Mouse (Mus musculus): ENCODE measurements at regions not wholly inside any gene's neighbourhood (a gene's known extent, or its start where the extent isn't known, plus 50 kb on each side); places are given as distances from the start of the nearest gene placed in this dataset.

DNA sequence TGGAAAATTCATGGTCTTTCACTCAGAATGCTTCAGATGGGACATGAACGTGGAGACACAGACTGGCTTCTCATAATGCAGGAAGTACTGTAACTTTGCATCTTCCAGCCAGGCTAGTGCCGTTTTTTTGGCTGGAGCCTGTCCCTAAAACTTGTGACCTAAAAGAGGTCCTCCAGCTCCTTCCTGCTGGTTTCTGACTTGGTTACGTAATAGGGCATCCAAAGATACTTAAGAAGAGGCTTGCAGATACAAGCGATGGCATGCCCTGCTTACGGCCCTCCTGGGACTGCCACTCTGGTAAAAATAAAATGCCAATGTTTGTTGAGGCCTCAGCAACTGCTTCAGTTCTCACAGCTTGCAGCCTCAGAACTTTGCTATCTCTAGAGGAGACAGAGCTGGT, 177.3 kb upstream of the Arl4c start:
- DNase-seq (ENCODE audit: low read depth, low spot score), result no peak

DNA sequence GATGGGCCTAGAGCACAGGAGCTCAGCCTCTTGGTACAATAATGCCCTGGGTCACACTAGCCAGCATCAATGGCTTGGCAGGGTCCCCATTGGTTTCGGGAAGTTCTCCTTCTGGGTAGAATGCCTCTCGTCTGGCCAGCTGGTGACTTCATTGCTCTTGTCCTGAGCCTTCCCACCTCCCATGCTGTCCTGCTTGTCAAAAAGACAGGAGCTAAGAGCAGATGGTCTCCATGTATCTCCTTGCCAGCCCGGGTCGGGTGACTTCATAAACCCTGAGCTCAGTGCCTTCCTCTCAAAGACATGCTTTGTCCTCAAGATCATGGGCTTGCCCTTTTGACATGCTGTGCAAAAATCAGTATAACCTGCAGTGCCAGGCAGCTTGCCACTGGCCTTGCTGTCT, 179.2 kb upstream of the Sh3bp4 start:
- DNase-seq (ENCODE audit: low read depth, low spot score), result no peak

DNA sequence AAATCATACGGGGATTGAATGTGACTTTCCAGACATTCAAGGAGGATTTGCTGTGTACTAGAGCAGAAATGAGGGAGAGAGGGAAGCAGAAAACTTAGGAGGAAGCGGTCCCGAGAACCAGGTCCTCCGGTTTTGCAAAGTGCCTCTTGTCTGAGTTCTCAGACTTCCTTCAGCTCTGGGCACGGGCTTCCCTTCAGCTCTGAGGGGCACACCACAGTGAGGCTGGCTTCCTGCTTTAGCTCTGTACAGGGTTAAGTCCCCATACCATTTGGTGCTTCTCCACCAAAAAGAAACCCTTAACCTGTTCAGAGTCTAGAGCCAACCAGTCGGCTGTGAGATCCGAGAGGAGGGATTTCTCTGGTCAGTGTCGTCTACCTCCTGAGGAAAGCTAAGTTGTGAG, 167.8 kb upstream of the Sh3bp4 start:
- no peak for DNase-seq (ENCODE audit: low read depth, low spot score)

DNA sequence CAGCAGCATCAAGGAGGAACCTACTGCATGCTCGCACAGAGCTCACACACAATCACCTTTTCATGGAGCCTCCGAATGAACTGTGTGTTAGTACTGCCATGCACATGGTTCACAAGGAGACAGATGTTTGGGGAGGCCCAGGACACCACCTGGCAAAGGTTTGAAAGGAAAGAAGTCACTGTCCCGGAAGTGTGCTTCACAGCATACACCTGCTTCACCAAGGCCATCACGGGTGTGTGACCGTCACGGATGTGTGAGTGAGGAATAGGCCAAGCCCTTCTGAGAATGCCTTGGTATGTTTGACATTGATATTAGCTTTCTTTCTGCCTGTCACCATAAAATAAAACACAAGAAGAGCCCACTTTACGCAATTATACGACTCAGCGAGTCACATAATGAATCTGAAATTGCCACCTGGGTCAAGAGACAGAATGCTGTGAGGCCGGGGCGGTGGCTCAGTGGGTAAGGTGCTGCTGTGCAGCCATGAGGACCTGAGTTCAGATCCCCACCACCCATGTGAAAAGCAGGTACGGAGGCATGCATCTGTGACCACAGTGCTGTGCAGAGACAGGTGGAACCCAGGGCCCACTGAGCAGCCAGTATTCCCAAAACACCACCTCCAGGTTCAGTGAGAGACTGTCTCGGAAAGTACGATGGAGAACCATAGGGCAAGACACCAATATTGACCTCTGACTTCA, 162.3 kb upstream of the Sh3bp4 start:
- no peak for DNase-seq (ENCODE audit: low read depth, low spot score)

DNA sequence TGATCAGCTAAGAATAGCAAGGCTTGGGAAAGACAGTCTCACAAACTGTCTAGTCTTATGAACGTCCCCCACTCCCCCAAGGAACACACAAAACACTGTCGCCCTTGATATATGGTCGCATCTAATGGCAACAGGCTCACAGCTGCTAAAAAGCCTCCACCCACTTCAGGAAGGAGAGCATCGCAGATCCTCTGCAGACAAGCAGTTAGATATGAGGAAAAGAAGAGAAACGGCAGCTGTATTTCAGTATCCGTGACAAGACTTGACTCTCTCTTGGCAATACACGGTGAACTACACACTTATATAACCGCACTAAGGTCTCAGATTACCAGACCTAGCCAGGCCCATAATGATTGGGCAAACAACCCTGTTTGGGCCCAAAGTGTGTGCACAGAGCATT, 161.5 kb upstream of the Sh3bp4 start:
- DNase-seq (ENCODE audit: low read depth, low spot score), result no peak

DNA sequence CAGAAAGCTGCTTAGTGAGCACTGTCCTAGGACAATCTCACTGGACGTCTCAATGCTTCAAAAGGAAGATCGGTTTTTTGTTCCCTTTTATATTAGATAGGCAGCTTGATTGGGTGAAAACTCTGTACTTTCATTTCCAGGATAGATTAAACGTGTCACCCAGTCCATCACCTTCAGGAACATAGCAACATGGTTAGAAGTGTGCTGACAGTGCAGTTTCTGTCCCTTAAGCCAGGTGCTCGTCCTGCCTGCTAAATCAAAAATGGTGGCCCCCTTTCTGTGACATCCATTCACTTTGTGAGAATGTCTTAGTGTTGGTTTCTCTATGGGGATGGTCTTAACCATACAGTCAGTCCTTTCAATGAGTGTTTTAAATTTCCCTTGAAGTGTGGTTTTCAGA, 160.9 kb upstream of the Sh3bp4 start:
- no peak for DNase-seq (ENCODE audit: low read depth, low spot score)

DNA sequence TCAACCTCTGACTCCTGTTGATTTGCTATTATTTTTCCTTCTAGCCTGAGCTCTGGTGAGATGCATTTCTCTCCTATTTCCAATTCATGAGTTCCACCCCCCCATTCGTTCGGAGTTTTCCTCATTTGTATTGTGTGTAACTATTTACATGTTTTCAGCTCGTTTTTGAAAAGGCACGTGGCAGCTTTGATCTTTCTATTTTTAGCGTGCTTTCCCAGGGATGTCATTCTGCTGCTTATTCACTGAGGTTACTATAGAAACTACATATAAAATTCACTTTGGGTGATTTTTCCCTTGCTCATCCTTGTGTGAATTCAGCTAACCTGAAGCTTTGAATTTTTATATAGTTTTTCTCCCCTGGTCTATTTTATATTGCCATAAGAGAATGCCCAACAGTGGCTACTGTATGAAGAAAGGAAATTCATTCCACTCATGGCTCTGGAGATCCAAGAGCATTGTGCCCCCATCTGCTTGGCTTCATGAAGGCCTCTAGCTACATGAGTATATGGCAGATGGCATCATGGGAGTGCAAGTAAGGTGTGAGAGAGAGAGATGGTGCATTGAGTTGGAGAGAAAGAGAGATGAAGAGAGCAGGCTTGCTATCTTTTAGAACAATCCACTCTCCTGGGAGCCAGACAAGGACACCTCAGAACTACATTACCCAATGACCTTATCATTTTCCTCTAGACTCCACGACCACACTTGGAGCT, 160.2 kb upstream of the Sh3bp4 start:
- DNase-seq (ENCODE audit: low read depth, low spot score), result no peak

DNA sequence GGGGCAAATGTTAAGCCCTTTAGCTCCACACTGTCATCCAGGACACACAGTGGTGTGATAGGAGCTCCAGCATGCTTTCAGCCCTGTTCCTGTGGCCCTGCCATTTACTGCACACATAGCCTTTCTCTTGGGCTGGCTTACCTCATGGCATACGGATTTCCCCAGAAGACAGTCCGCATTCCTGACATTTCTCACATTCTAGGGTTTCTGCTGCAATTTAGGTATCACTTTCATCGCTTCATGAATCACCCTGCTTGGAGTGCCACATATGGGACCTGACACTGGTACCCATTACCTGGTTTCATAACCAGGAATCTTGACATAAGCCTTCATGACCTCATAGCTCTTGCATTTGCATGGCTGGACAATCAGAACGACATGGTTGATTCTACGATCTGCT, 158.5 kb upstream of the Sh3bp4 start:
- DNase-seq (ENCODE audit: low read depth, low spot score), result no peak

DNA sequence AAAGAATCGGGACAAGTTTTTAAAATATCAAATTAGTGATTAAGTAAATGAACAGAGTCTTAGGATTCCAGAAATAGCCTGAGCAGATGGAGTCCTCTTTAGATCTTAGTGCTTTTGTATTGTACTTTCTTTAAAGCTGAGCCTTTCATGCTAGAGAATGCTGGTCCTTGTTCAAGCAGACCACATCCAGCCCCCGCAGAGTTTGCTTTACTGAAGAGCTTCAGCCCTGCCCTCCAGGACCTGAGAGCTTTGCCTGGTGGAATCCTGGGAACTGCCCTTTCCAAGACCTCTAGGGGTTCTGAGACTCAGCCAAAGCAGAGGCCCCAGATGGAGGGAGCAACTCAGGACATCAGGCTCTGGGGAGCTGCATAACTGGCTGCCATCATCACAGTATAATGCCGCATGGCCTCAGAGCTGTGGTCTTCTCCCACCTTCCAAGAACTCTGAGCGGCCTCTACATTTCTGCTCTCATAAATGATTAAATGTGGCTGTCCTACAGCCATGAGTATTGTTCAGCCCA, 153.6 kb upstream of the Sh3bp4 start:
- DNase-seq (ENCODE audit: low read depth, low spot score), result no peak

DNA sequence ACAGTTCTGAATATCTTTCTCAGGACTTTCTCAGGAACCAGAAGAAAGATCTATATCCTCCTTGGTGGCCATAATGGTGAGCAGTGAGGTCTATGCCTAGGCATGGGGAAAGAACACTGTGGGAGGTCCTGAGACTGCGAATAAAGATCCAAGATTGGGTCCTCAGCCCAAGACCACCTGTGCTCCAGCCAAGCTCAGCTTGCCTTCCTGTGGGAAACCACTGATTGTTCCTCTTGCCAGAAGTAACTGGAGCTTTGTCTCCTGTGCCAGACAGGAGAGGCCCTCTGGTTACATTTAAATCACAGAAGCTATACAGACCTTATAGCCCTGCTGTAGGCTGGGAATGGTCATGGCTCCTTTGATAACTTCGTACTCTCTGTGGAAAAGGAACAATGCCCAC, 148.8 kb upstream of the Sh3bp4 start:
- no peak for DNase-seq (ENCODE audit: low read depth, low spot score)

DNA sequence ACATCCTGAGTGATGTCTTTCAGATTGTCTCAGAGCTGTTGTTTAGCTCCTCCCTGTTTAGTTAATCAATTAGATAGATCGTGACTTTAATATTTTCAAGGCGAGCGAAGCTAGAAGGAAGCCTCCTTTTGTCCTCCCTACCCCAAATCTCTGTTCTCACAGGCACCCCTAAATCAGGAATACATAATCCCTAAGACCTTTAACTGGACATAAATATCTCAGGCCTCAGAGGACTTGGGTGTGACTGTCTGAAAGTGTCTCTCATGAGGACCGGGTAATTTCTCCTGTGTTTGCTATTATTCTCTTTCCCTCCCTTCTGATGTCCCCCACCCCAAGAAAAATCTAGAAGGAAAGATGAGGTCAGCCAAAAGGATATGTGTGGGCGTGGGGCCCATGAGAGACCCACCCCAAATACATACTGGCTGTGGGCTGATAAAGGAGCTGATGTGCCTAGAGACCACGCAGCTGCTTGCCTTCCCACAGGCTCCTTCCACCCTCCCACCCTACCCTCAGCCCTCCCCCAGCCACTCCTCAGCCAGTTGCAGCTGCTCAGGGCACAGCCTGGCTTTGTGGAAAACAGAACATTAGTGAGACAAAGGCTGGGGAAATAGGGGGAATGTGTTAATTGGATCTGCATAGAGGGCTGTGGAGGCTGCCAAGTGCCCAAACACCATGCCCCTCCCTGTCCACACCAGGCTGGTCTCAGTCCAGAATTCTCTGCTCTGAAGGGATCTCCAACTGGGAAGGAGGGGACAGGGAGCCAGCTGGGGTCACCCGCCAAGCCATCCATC, 146.2 kb upstream of the Sh3bp4 start:
- DNase-seq (ENCODE audit: low read depth, low spot score), result no peak

DNA sequence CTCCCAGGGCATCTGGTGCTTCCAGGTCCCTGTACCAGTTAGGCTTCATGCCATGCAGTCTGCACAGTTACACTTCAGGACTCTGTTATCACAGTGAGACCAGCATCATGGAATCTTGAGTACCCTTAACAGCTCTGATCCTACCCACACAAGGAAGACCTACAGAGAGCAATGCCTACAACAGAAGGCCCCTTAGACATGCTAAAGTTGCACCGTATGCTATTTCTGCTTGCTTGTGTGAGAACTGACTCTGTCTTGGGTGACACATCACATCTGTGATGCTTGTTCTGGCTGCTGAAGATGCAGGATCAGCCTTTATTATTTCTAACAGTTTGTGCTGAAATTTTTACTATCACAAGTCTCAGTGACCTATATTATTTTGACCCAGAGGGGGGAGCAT, 135.0 kb upstream of the Sh3bp4 start:
- DNase-seq (ENCODE audit: low read depth, low spot score), result no peak

DNA sequence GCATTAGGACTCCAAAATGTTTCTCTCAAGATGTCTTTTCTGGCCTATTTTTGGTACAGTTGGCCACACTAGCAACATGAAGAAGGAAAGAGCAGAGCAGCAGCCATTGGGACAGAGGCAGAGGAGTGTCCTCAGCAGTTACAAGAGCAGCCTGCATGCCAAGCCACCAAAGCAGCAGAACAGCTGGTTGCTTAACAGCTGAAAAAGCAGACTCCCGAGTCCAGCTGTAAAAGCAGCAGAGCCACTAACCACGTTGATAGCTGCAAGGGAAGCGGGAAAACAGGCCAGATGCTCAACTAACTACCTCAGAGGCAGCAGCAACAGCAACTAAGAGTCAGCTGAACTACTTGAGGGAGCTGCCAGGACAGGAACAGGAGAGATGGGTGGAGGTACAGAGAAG, 134.4 kb upstream of the Sh3bp4 start:
- DNase-seq (ENCODE audit: low read depth, low spot score), result no peak

DNA sequence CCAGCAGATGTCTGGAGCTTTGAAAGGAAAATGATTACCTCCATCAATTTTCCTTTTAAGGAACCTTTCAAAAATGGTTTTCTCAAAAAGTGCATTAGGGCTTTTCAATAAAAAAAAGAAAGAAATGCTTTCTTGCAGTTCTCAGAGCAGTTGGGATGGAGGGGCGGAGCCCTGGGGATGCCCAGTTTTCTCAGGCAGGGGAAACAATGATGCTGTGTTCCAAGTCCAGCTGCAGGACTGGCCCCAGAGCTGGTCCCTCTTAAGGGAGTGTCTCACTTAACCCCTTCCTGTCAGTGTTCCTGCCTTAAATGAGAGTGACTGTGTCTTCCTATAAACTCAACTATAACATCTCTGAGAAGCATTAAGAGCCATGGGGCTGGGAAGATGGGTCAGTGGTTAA, 132.9 kb upstream of the Sh3bp4 start:
- DNase-seq (ENCODE audit: low read depth, low spot score), result no peak

DNA sequence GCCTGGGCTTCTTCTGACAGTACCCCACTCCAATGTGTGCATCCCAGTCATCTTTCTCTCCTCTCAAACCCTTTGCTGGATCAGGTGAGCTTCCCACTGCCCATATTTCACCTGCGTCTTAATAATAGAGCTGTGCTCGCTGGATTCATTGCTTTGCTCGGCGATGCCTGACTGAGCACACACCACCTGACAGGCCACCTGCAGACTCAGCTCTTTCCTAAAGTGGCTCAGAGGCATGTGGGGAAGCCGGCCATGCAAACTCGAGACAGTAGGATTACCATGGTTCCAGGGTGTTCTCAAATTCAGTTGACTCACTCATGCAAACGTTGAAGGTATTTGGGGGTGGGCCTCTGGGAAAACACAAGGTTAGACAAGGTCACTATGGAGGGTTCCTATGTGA, 131.8 kb upstream of the Sh3bp4 start:
- no peak for DNase-seq (ENCODE audit: low read depth, low spot score)

DNA sequence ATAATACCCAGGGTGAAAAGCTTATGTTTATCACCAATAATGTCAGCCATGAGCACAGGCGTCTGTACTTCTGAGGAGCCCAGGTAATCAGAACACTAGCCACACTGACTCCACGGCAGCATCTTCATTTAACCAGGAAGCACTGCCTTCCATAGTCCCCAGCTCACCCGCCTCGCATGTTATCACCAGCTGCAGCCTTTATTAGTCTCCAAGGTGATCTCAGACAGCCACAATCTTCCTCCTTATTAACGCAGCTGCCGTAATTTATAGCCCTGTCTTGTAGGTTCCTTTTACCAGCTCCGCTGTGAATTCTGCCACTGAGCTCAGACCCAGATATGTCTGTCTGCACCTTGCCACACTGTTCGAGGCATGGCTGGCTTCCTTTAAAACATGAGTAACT, 127.2 kb upstream of the Sh3bp4 start:
- no peak for DNase-seq (ENCODE audit: low read depth, low spot score)

DNA sequence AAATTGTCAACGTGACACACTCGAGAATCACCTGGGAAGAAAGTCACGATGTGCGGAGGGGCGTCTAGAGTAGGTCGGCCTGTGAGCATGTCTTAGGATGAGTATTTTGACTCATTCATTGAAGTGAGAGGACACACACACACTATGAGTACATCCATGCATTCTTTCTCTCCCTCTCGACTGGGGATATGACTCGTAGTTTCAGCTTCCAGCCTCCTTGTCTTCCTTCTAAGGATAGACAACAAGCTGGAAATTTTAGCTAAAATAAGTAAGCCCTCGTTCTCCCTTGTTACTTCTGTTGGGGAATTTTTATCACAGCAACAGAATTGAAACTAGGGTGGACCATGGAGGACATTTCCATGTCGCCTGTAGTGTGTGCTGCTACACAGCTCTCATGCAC, 124.3 kb upstream of the Sh3bp4 start:
- no peak for DNase-seq (ENCODE audit: low read depth, low spot score)

DNA sequence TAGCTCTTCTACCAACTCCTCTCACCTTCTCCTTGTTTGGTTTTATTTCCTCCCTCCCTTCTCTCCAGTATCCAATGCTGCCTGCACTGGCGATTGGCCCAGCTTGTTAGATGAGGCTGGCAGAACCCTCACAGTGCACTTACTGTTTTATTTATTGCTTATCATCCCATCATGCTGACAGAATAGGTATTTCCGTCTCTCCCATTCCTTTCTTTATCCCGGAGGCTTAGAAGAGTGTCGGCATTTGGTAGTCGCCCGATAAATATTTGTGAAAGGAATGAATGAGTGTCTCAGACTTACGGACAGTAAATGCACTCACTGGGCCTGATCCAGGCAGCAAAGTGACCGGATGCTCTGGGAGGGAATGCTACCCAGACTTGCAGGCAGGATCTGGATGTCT, 123.8 kb upstream of the Sh3bp4 start:
- no peak for DNase-seq (ENCODE audit: low read depth, low spot score)

DNA sequence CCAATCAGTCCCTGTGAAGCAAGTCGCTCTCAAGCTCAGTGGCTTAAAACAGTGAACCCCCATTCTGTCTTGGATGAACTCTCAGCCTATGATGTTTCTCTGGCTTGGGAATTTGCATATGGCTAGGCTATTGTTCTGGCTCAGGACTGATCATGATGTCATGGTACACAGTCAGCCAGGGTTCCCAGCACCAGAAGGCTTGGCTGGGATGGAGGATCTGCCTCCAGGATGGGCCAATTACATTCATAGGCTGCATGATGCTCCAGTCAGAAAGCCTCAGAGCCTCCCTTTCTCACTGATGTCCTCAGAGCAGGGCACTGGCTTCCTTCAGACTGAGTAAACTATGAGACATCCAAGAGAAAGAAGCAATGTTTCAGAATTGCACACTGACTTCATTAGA, 120.3 kb upstream of the Sh3bp4 start:
- no peak for DNase-seq (ENCODE audit: low read depth, low spot score)

DNA sequence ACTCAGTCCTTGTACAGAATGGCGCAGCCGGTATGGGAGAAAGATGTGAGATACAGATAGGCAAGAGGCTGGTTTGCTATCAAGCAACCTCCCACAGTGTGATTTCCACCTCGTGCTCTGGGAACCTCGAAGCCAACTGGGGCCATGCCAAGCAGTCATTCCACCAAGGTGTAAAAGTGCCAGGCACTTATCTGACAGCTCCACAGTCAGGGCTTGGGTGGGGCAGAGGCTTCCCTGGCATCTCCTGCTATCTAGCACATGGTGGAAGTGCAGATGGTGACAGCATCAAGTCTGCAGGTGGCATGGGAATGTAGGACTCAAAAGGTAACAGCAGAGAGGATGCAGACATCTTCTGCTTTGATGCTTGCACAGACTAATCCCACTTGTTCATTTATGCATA, 116.7 kb upstream of the Sh3bp4 start:
- DNase-seq (ENCODE audit: low read depth, low spot score), result no peak

DNA sequence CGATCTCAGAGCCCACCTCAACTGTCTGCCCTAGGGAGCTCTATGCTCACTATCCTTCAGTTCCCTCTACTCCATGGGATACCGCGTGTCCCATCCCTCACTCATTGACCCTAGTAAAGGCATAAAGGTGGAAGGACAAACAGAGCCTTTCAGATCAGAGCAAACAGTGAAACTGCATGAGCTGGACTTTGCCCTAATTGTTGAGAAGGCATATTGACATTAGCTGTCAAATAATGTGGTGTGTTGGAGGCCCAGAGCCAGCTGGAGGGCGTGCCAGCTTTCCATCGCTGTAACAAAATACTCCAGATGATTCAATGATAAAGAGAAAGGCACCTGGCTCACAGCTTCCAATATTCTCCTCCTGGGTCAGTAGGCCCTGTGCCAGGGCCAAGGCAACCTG, 115.4 kb upstream of the Sh3bp4 start:
- no peak for DNase-seq (ENCODE audit: low read depth, low spot score)

DNA sequence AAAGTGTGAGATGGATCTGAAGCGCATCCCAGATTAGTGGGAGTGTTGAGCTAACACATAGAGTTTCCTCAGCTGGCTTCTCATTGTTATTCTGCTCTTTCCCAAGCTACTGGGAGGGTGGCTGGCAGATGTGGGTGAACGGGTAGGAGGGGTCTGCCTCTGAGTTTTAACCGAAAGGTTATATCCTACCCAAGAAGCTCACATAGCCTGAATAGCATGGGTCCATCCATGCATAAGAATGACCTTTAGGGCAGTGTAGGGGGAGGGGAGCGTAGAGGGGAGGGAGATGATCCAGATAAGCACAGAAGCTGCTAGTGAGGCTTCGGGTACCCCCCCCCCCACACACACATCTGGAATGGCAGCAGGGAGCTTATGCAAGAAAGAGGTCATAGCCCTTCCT, 113.2 kb upstream of the Sh3bp4 start:
- DNase-seq (ENCODE audit: low read depth, low spot score), result no peak

DNA sequence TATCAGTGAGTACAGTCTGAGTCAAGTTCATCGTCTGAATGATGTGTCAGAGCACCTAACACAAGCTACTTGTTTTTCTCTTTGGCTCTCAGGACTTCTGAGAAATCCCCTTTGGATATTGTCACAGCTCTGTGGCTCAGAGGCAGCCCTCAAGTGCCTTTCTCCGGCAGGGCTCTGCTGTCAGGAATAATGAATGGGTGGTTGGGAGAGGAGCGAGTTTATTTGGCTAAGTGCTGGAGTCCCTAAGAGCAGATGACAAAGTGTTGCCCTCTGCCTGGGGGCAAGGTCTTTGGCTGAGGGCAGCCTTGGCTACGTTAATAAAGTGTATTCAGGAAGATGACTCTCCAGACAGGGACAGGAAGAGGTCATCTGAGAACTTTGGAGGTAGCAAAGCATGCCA, 110.5 kb upstream of the Sh3bp4 start:
- no peak for DNase-seq (ENCODE audit: low read depth, low spot score)

All from CD4-positive, CD25-positive, alpha-beta regulatory T cell, adult 2 months (primary cell).